Mouse (Mus musculus) testis, adult 2 months (tissue): ENCODE results near the gene Alg5.
"Not testable (repeated sequence)": the region's sequence is repeated elsewhere in the genome, so short reads cannot be mapped to it uniquely, and the experiment has no call there.

Experiments
- CTCF ChIP-seq: fragments of 200-500 bp; IDR thresholded peaks from 2 replicates; pipeline ENCODE4 v1.5.1; 2012; ENCODE audit warnings: low read depth, mild to moderate bottlenecking, inconsistent platforms, low read length, moderate library complexity; ENCODE audit not compliant: control insufficient read depth, insufficient read depth, insufficient replicate concordance
- POLR2A ChIP-seq: fragments of 200-500 bp; IDR thresholded peaks from 2 replicates; pipeline ENCODE4 v1.6.1; 2012; ENCODE audit warnings: low read depth, mild to moderate bottlenecking, inconsistent platforms, low read length, moderate library complexity; ENCODE audit not compliant: control insufficient read depth

- TF ChIP-seq CTCF, POLR2A: not testable (repeated sequence)
Measured at GRCm38 (mm10) chr3:54704106-54704505, 31.2 kb upstream of the Alg5 start.
